Mouse (Mus musculus) thymus, postnatal 4 days (tissue): ENCODE measurements around the gene Lrrc72.

Experiments used
- DNase-seq: peaks from one replicate; pipeline ENCODE4 v3.0.0; 2021

Gene Lrrc72

GRCm38 (mm10) chr12:36187081-36187480, 66.1 kb downstream of the Lrrc72 start:
- DNase-seq = no peak

- DNase-seq = no peak
Observed at GRCm38 (mm10) chr12:36182570-36182969, 70.6 kb downstream of the Lrrc72 start.

DNA sequence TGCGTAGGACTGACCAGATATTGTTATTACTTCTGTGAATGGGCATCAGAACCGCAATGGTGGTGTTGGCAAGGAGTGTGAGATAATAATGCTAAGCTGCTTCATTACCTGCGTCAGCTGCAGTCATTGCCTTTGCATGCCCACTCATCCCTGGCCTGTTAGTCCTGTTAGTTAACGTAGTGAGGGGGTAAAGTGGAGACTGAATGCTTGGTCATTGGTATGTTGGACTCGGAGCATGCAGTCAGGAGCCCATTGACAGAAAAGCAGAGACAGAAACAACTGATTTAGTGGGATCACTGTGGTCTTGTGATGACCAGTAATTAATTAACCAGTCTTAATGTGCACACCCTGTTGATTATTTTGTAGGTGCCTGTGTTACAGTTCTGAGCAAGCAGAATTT, 76.0 kb downstream of the Lrrc72 start:
- no peak for DNase-seq

GRCm38 (mm10) chr12:36165299-36165698, 87.9 kb downstream of the Lrrc72 start:
- no peak for DNase-seq

- no peak for DNase-seq
Observed at GRCm38 (mm10) chr12:36164126-36164791, 88.9 kb downstream of the Lrrc72 start.
